Mouse (Mus musculus) frontal cortex, postnatal 14 days (tissue): ENCODE data around the gene Tbc1d23.
A peak's percentile ranks its signal among the peaks of the same experiment; 100 is the strongest.

Source experiments
- DNase-seq, 2 experiments: peaks; one replicate each; pipeline ENCODE4 v3.0.0; 2022; ENCODE audit warnings: low spot score in 2 of 2

Gene Tbc1d23

DNA sequence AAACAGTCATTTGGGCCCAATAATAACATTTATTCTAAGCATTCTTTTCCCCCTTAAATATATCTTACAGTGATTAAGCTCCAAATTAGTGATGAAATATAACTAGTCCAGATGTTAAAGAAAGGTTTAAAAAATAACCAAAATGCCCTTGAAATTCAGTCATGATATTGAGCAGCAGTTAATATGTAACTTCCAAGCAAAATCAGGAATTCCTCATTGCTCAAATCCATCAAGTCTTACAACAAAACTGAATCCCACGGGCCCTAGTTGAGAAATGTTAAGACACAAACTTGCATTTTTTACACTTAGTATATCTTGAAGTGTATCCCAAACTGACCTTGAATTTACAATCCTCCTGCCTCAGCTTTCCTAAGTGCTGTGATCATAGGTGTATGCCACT is 67.6 kb downstream of the Tbc1d23 start:
- no peak for DNase-seq

DNA sequence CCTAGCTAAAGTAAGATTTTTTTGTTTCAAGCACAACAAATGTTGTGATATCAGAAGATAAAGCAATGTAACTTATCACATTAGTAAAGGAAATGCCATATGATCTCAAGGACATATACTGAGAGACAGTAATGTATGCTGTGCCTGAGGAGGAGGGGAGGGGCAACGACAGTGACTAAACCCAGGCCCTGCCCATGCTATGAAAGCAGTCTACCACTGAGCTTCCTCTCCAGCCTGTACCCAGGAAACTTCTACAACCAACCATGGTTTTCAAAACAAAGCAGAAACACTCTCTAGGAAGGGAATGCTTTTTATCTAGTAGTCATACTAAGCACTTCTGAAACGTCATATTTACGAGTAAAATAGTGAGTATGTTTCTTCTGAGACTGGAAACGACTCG is 68.5 kb downstream of the Tbc1d23 start:
- DNase-seq: no peak

GRCm38 (mm10) chr16:57159835-57160234 is 71.5 kb downstream of the Tbc1d23 start:
- no peak for DNase-seq

GRCm38 (mm10) chr16:57157728-57158127 is 73.6 kb downstream of the Tbc1d23 start:
- DNase-seq: no peak

DNA sequence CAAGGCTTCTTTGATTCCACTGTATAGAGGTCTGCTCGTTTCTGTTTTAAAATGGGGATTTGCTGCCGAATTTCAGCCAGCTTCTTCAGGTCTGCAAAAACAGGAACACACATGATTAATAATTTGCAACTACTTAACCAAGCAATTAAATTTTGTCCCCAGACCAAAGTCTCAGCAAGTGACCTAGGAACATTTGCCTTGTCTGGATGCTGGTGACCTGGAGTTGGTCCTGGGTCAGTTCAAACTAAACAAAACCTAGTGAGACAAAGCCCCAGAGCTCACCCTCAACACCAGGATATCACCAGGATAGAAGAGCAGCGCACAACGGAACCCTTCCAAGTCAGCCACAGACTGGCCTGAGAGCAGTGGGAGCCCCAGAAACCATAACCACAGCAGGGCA is 74.2 kb downstream of the Tbc1d23 start:
- no peak for DNase-seq

DNA sequence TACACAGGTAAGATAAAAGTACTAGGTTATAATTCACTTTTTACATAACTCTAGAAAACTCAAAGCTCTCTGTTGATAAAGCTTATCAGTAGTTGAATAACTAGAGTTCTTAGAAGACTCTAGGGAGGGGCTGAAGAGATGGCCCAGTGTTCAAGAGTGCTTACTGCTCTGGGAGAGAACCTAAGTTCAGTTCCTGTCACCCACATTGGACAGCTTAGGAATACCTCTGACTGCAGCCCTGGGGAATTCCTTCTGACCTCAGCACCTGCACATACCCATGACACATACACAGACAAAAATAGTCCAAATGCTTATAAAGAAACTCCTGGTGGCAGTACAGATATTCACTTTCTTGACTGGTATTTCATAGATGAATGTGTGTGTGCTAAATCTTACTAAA is 75.4 kb downstream of the Tbc1d23 start:
- no peak for DNase-seq

DNA sequence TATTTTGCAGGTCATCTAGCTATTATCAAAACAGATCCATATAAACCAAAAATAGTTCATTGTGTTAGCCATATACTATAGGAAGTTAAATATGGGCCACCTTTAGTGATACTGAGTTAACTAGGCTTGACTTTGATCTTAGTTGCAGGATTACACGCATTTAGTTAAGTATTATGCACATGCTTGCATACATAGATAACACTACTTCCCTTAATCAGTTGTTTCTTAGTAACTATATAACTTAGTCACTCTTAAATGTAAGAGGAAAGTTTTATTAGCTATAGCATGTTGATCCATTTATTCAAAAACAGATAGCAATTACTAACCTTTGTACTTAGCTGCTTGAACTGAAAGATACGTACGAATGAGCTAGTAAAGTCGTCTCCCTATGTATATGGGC is 79.9 kb downstream of the Tbc1d23 start:
- DNase-seq: no peak

DNA sequence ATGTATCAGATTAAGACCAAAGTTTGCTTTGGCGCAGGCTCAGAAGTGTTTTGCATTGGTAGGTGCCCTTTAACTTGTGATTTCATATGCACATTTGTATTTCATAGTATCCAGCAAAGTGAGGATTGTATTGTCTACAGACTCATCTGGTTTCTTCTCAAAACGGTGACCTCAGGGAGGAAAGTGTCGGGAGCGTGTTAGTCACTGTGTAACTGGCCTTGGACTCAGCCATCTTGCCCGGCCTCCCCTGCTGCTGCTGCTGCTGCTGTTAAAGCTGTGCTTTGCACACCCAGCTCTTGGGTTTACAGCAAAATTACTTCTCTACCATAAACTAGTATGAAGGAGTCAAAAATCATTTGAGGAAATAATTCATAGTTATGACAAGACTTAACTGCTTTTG is 86.6 kb downstream of the Tbc1d23 start:
- DNase-seq: no peak

- DNase-seq: no peak
Observed at GRCm38 (mm10) chr16:57133611-57134010, 97.7 kb downstream of the Tbc1d23 start.

DNA sequence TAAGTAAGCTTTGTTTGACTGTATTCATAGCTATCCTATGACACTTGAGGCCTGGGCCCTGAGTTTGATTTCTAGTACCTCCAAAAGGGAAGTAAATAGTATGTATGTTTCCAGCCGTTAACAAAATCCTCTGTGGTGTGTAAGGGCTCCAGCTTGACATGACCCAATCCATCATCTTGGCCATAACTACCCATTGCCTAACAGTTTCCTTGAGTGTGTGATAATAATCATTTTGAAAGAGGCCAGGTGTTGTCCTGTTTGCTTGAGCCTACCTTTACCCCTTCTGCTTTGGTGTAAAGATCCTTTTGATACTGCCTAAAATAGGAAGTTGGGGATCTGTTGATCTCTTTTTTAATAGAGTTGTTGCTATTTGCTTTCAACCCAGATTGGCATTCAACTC is 99.0 kb downstream of the Tbc1d23 start:
- DNase-seq: no peak

- no peak for DNase-seq
Observed at GRCm38 (mm10) chr16:57131544-57131943, 99.8 kb downstream of the Tbc1d23 start.

- DNase-seq: no peak
Observed at GRCm38 (mm10) chr16:57130752-57131400, 100.4 kb downstream of the Tbc1d23 start.

DNA sequence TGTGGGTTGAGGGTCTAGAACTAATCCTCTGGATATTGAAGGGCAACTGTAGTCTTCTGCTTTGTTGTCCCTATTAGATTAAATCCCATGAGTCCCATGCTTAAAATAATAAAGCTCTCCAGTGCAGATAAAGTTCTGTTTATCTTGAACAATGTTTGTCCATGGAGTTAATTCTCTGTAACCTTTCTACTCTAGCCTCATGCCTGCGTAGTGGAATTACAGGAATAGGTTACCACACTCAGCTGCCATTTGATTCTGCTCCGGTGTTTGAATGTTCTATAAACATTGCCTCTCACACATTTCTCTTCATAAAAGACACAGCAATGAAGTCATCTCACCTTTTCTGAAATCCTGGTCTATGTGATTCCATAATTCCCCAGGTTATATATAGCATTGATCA is 103.5 kb downstream of the Tbc1d23 start:
- no peak for DNase-seq

GRCm38 (mm10) chr16:57126268-57126667 is 105.0 kb downstream of the Tbc1d23 start:
- DNase-seq: no peak

GRCm38 (mm10) chr16:57122682-57123445 is 108.4 kb downstream of the Tbc1d23 start:
- no peak for DNase-seq

DNA sequence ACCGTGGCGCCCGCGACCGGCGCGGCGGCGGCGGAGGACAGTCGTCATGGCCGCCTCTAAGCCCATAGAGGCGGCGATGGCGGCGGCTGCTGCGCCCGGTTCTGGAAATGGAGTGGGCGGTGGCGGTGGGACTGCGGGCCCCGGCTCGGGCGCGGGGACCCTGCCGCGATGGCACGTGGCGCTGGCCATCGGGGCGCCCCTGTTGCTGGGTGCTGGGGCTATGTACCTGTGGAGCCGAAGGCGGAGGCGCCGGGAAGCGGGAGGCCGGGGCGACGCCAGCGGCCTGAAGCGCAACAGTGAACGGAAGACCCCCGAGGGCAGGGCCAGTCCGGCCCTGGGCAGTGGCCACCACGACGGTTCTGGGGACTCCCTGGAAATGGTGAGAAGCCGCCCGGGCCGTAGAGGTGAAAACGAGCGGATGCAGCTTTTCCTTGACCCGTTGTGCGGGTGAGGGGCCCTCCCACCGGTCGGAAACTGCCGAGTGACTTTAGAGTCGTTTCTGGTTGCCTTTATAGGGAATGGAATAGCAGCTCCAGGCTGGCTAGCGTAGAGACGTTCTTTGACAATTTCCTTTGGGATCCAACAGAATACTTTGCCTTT is 109.4 kb downstream of the Tbc1d23 start:
- DNase-seq: no peak

DNA sequence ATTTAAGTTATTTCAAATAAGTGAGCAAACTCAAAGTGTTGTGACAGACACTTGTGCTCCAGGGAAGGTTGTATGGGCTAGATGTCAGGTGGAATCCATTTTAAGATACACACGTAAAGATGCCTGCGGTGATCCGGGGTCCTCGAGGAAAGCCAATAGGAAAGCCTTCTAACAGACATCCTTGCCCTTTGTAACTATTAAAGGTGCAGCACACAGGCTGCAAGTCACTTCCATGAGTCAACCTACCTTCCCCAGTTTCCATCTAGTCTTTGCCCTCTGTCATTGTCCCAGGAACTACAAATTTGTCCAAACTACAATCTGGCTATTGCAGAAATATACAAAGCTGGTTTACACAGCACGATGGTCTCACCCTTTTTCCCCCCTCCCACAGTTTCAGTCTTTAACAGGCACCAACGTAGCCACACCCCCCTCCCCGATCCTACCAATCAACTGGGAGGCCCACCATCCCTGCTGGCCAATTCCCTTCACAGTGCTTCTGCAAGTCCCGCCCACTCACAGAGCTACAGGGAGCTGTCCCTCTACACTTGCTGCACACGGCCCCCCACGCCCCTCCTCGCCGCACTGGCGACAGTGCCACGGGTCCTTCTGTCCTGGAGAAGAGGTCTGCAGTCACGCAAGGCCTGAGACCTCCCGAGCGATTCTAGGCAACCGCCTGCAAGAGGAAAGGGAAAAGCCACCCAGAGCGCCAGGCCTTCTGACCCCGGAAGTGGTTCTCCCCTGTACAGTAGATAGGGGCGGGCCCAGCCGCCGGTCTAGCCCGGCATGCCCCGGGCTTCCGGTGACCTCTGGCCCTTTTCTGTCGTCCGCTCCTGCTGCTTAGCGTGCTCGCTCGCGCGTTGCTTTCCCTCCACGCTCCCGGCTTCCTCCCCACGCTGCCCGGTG is 110.1 kb downstream of the Tbc1d23 start, which contains the start of gene Tomm70a:
Gene Tomm70a, plus strand, starts transcription at position 791 of the 903 bp plus-strand sequence.
- DNase-seq: peak; percentile 92 to 94
